Mouse (Mus musculus) heart, embryonic 15.5 days (tissue): Measurements from ENCODE around the gene Olfr347. TPM values are rescaled to one million over a fixed set of nuclear protein-coding genes. Genes with fewer than 3 reads are reported as not detected.

Source experiments
- ATAC-seq: fragments of 200-750 bp; cut with Nextera tagmentation; replicated peaks from 2 replicates; pipeline ENCODE4 v1.8.0; 2017; ENCODE audit warnings: low read depth, moderate TSS enrichment; ENCODE audit not compliant: insufficient number of reproducible peaks, insufficient read depth, low FRiP score
- H3K27ac ChIP-seq: fragments of 300-500 bp; sonication (generic); 2 replicates; pipeline ENCODE4 v1.5.1; 2015; ENCODE audit warnings: mild to moderate bottlenecking, inconsistent platforms
- H3K27me3 ChIP-seq: fragments of 300-500 bp; sonication (generic); 2 replicates; pipeline ENCODE4 v1.6.1; 2015; ENCODE audit warnings: inconsistent platforms
- H3K36me3 ChIP-seq: fragments of 300-500 bp; sonication (generic); 2 replicates; pipeline ENCODE4 v1.6.1; 2015; ENCODE audit warnings: mild to moderate bottlenecking, inconsistent platforms
- H3K4me1 ChIP-seq: fragments of 300-500 bp; sonication (generic); replicated peaks from 2 replicates; pipeline ENCODE4 v1.6.1; 2015; ENCODE audit warnings: inconsistent platforms
- H3K4me2 ChIP-seq: fragments of 300-500 bp; sonication (generic); 2 replicates; pipeline ENCODE4 v1.6.1; 2015; ENCODE audit warnings: inconsistent platforms, mild to moderate bottlenecking, moderate library complexity
- H3K4me3 ChIP-seq: fragments of 300-500 bp; sonication (generic); 2 replicates; pipeline ENCODE4 v1.5.1; 2015; ENCODE audit warnings: mild to moderate bottlenecking, inconsistent platforms
- H3K9ac ChIP-seq: fragments of 300-500 bp; sonication (generic); 2 replicates; pipeline ENCODE4 v1.6.1; 2015; ENCODE audit warnings: mild to moderate bottlenecking, inconsistent platforms
- H3K9me3 ChIP-seq: fragments of 300-500 bp; sonication (generic); replicated peaks from 2 replicates; pipeline ENCODE4 v1.6.1; 2016; ENCODE audit warnings: inconsistent platforms
- WGBS: fragments of 180-500 bp; shearing (Covaris S2); methylation state at CpG from one replicate; pipeline ENCODE4 v1.1.7; 2015; ENCODE audit warnings: mixed read lengths; 5-methylcytosine and 5-hydroxymethylcytosine counted together
- polyA plus RNA-seq: library from polyadenylated mRNA; unstranded; fragments of >200 nt; fragmentation: Nextera tagmentation; extraction: Ambion mirVana; gene quantifications from 2 replicates; pipeline ENCODE4 v1.2.1, GENCODE M21; 2015

Gene Olfr347
- polyA plus RNA-seq: not detected in 2 replicates

DNA sequence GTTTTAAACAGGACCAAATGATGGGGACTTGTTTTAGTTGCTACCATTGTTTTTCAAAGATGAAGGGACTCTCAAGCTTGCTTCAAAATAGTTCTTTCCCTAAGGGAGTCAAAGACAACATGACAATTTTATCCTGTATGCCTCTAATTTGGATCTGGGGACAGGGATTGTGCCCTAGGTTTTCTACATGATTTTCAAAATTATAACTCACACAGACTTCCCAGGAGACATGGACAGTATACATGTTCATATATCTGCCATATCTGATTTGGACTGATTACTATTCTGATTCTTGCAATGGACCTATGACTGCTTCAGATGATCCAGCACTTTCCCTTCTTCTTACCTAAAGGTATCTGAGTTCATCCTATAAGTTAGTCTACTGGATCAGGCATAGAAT is at the start of gene Olfr347:
Gene Olfr347 (plus strand): TSS at position 301 of the 400 bp plus-strand sequence.
- no peak within 1 kb of the TSS for H3K4me3 ChIP-seq
- no peaks in the 10 kb centered on the region for H3K4me1 ChIP-seq
- no peaks in the 10 kb centered on the region for H3K9me3 ChIP-seq
- no peak for ATAC-seq
- H3K36me3 ChIP-seq: no peaks in the 10 kb centered on the region
- H3K27me3 ChIP-seq: no peaks in the 10 kb centered on the region
- no peak within 1 kb of the TSS for H3K9ac ChIP-seq
- no peak within 1 kb of the TSS for H3K27ac ChIP-seq
- no peak within 1 kb of the TSS for H3K4me2 ChIP-seq

DNA sequence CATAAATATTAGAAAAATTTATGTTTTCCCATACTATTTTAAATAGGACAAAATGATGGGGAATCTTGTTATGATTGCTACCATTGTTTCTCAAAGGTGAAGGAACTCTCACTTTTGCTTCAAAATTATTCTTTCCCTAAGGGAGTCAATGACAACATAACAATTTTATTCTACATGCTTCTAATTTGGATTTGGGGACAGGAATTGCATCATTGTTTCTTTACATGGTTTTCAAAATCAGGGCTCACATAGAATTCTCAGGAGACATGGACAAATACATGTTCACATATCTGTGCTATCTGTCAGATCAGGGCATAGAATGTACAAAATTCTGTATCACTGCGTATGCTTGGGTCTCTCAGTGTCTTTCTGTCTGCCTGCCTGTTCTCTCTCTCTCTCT is 46.2 kb upstream of the Olfr347 start, which contains the start of gene Olfr346:
Gene Olfr346 (plus strand): TSS at position 301 of the 400 bp plus-strand sequence.
- 97% methylated on average over 1 of the region's 1 CpGs for WGBS
- H3K27ac ChIP-seq: no peak within 1 kb of the TSS
- H3K4me3 ChIP-seq: no peak within 1 kb of the TSS
- H3K9ac ChIP-seq: no peak within 1 kb of the TSS
- H3K9me3 ChIP-seq: no peaks in the 10 kb centered on the region; the same call in 1 of the 2 replicates
- ATAC-seq: no peak
- H3K27me3 ChIP-seq: no peaks in the 10 kb centered on the region
- no peak within 1 kb of the TSS for H3K4me2 ChIP-seq
- no peaks in the 10 kb centered on the region for H3K4me1 ChIP-seq
- H3K36me3 ChIP-seq: no peaks in the 10 kb centered on the region

DNA sequence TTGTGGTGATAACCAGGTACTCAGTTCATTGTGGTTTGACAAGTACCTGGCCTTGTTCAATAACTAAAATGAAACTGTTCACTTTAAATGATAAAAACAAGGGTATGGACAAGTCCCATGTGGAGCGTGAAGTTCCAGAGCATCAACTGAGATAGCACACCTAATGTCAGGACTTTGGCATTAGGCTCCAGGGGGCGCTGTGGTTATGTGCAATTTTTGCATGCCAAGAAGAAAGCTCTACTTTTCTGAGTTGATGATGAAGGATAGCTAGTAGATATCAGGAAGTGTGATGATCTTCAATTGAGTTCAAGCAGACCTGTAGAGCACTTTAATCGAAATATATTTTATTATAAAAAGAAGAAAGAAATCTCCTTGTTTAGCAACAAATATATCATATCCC is 4.5 kb downstream of the Olfr347 start:
- Histone ChIP-seq H3K9ac (no peak overlapping the region), H3K27ac (no peak overlapping the region), H3K9me3 (no peaks in the 10 kb centered on the region), H3K4me1 (no peaks in the 10 kb centered on the region), H3K36me3 (no peaks in the 10 kb centered on the region), H3K4me3 (no peak overlapping the region), H3K4me2 (no peak overlapping the region), H3K27me3 (no peaks in the 10 kb centered on the region)
- ATAC-seq: no peak
- WGBS: 47% methylated on average over 3 of the region's 3 CpGs

DNA sequence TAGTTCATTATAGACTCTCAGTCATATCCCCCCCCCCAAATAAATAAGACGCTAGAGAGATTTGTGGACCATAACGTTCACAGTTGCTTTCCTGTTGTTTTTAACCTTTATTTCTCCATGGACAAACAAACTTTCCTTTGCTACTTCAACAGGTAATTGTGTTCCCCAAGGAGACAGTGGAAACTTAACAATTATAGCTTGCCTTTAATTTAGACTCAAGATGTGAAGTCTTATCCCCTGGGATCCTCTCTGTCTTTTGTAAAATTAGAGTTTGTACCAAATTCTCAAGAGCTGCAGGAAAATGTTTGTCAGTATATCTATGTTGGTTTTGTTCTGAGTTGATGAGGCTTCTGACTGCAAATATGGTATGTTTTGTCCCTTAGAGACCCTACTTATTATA is 52.3 kb downstream of the Olfr347 start, which contains the start of gene Olfr348:
Gene Olfr348 (plus strand): TSS at position 301 of the 400 bp plus-strand sequence.
- H3K4me2 ChIP-seq: no peak within 1 kb of the TSS
- no peaks in the 10 kb centered on the region for H3K4me1 ChIP-seq
- no peak for ATAC-seq
- H3K27ac ChIP-seq: no peak within 1 kb of the TSS
- WGBS: 60% methylated on average over 2 of the region's 2 CpGs
- H3K27me3 ChIP-seq: no peaks in the 10 kb centered on the region
- no peaks in the 10 kb centered on the region for H3K36me3 ChIP-seq
- H3K4me3 ChIP-seq: no peak within 1 kb of the TSS
- no peaks in the 10 kb centered on the region; the same call in 1 of the 2 replicates for H3K9me3 ChIP-seq
- H3K9ac ChIP-seq: no peak within 1 kb of the TSS

Other genes starting within 250 kb of the Olfr347 start
- gene Olfr341, start 249.4 kb upstream of the Olfr347 start, polyA plus RNA-seq: not detected in 2 replicates
- not detected in 2 replicates for gene Olfr342, start 206.9 kb upstream of the Olfr347 start, polyA plus RNA-seq
- gene Olfr344, start 165.2 kb upstream of the Olfr347 start, polyA plus RNA-seq: not detected in 2 replicates
- not detected in 2 replicates for gene Olfr345, start 91.9 kb upstream of the Olfr347 start, polyA plus RNA-seq
- not detected in 2 replicates for gene Olfr346, start 46.1 kb upstream of the Olfr347 start, polyA plus RNA-seq
- gene Olfr348, start 52.4 kb downstream of the Olfr347 start, polyA plus RNA-seq: not detected in 2 replicates
- gene Olfr50, start 58.6 kb downstream of the Olfr347 start, polyA plus RNA-seq: not detected in 2 replicates
- gene Olfr3, start 85.1 kb downstream of the Olfr347 start, polyA plus RNA-seq: not detected in 2 replicates
- not detected in 2 replicates for gene Olfr350, start 114.4 kb downstream of the Olfr347 start, polyA plus RNA-seq
- not detected in 2 replicates for gene Olfr351, start 130.8 kb downstream of the Olfr347 start, polyA plus RNA-seq
- gene Olfr352, start 136.6 kb downstream of the Olfr347 start, polyA plus RNA-seq: not detected in 2 replicates
- not detected in 2 replicates for gene Olfr353, start 161.0 kb downstream of the Olfr347 start, polyA plus RNA-seq
- gene Olfr354, start 173.8 kb downstream of the Olfr347 start, polyA plus RNA-seq: not detected in 2 replicates
- gene Olfr355, start 197.0 kb downstream of the Olfr347 start, polyA plus RNA-seq: not detected in 2 replicates
- gene Olfr356, start 205.2 kb downstream of the Olfr347 start, polyA plus RNA-seq: not detected in 2 replicates